Mouse (Mus musculus): Measurements from ENCODE around the gene Ttll5. TPM values are rescaled to one million over a fixed set of nuclear protein-coding genes. Genes with fewer than 3 reads are reported as not detected.
A peak's percentile ranks its signal among the peaks of the same experiment; 100 is the strongest.

Ttll5 gene
- total and polyA plus RNA-seq, 2 experiments from 2014 or later, result 10.4 to 15.9 TPM

DNA sequence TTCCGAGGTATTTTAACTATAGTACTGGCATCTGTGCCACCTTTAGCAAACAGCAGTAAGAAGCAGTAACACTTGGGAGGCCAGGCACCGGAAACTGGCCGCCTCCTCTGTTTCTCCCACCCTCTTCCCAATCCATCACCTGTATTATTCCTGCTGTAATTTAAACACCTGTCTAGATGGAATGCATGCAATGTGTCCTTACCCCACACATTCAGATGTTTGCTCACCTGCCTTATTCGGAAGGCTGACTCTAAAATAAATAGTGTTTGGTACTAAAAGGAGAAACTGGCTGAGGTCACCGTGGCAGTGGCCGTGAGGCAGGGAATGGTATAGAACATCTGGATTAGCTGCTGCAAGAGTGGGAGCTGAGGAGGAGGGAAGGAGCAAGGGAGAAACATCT, 125.9 kb downstream of the Ttll5 start:
- 96% methylated on average over 6 of the region's 6 CpGs for WGBS
- Histone ChIP-seq H3K27me3 (ENCODE audit: insufficient read depth, low read length) (no peaks in the 10 kb centered on the region), H3K9me3 (ENCODE audit: low read length) (no peaks in the 10 kb centered on the region), H3K4me2 (ENCODE audit: low read depth, low read length, poor library complexity, severe bottlenecking) (no peak overlapping the region), H3K9ac (replicated peaks; ENCODE audit: low read length, poor library complexity, severe bottlenecking) (no peak overlapping the region), H3K4me3 (ENCODE audit: low read depth, low read length) (no peak overlapping the region), H3K4me1 (ENCODE audit: insufficient read depth, low read length) (no peaks in the 10 kb centered on the region), H3K36me3 (ENCODE audit: insufficient read depth, low read length) (0 out of 2 replicates have a peak, but pooled peaks cover 4% of the 10 kb centered on the region), H3K27ac (ENCODE audit: low read depth, low read length) (no peak overlapping the region)
- no peak for TF ChIP-seq CTCF (IDR thresholded peaks at IDR 0.05)
- DNase-seq (ENCODE audit: low spot score), result no peak
- ATAC-seq (ENCODE audit: low FRiP score), result no peak

DNA sequence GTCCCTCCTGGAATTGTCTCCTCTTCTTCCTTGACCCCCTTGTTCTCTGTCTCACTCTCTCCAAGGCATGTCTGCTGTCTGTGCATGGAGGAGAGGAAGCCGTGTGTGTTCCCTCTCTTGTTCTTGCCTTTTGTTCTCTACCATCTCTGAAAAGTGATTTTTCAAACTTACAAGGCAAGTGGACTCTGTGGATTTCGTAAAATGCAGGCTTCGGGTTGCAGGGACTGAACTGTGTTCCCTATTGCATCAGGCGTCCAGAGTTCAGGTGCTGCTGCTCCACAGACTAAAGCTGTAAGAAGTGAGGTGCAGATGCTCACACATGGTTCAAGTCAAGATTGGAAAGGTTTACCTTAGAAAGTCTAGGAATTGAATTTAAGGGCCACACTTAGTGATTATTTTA, 126.6 kb downstream of the Ttll5 start:
- Histone ChIP-seq H3K4me3 (ENCODE audit: low read depth, low read length) (no peak overlapping the region), H3K27me3 (ENCODE audit: insufficient read depth, low read length) (no peaks in the 10 kb centered on the region), H3K9ac (replicated peaks; ENCODE audit: low read length, poor library complexity, severe bottlenecking) (no peak overlapping the region), H3K9me3 (ENCODE audit: low read length) (no peaks in the 10 kb centered on the region), H3K4me2 (ENCODE audit: low read depth, low read length, poor library complexity, severe bottlenecking) (no peak overlapping the region), H3K36me3 (ENCODE audit: insufficient read depth, low read length) (0 out of 2 replicates have a peak, but pooled peaks cover 4% of the 10 kb centered on the region), H3K4me1 (ENCODE audit: insufficient read depth, low read length) (no peaks in the 10 kb centered on the region), H3K27ac (ENCODE audit: low read depth, low read length) (no peak overlapping the region)
- no peak for TF ChIP-seq CTCF (IDR thresholded peaks at IDR 0.05)
- DNase-seq (ENCODE audit: low spot score) (no peak), ATAC-seq (ENCODE audit: low FRiP score) (no peak)
- 92% methylated on average over 4 of the region's 4 CpGs for WGBS

DNA sequence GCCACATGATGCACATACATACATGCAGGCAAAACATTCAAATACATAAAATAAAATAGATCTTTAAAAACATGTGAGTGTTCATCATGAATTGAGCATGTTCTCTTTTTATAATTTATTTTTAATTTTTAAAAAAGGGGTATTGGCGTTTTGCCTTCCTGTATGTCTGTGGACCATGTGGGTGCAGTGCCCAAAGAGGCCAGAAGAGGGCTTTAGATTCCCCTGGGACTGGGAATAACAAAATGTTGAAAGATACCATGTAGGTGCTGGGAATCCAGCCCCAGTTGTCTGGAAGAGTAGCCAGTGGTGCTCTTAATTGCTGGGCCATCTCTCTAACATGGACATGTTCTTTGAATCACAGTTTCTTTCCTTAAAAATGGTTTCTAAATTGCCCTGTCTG, 127.4 kb downstream of the Ttll5 start:
- no peak overlapping the region for H3K9ac ChIP-seq (replicated peaks; ENCODE audit: low read length, poor library complexity, severe bottlenecking)
- no peaks in the 10 kb centered on the region for H3K9me3 ChIP-seq (ENCODE audit: low read length)

GRCm38 (mm10) chr12:85952349-85952748, 127.9 kb downstream of the Ttll5 start:
- no peak overlapping the region for H3K4me2 ChIP-seq (ENCODE audit: low read depth, low read length, poor library complexity, severe bottlenecking)
- no peak overlapping the region for H3K4me3 ChIP-seq (ENCODE audit: low read depth, low read length)
- no peak overlapping the region for H3K9ac ChIP-seq (replicated peaks; ENCODE audit: low read length, poor library complexity, severe bottlenecking)
- no peaks in the 10 kb centered on the region for H3K9me3 ChIP-seq (ENCODE audit: low read length)
- H3K27ac ChIP-seq (ENCODE audit: low read depth, low read length), result no peak overlapping the region
- H3K36me3 ChIP-seq (ENCODE audit: insufficient read depth, low read length), result peaks cover 10% of the 10 kb centered on the region; the same call in 1 of the 2 replicates
- no peak for ATAC-seq (ENCODE audit: low FRiP score)
- no peaks in the 10 kb centered on the region for H3K4me1 ChIP-seq (ENCODE audit: insufficient read depth, low read length)
- no peak for DNase-seq (ENCODE audit: low spot score)
- no peak for TF ChIP-seq CTCF (IDR thresholded peaks at IDR 0.05)
- 95% methylated on average over 5 of the region's 5 CpGs for WGBS
- H3K27me3 ChIP-seq (ENCODE audit: insufficient read depth, low read length), result no peaks in the 10 kb centered on the region

More for the DNA sequence above, 127.4 kb downstream of the Ttll5 start:
- DNase-seq (ENCODE audit: low spot score) (no peak), ATAC-seq (ENCODE audit: low FRiP score) (no peak)
- WGBS, result 92% methylated on average over 1 of the region's 1 CpGs
- Histone ChIP-seq H3K27ac (ENCODE audit: low read depth, low read length) (no peak overlapping the region), H3K36me3 (ENCODE audit: insufficient read depth, low read length) (peaks cover 10% of the 10 kb centered on the region; the same call in 1 of the 2 replicates), H3K27me3 (ENCODE audit: insufficient read depth, low read length) (no peaks in the 10 kb centered on the region), H3K4me1 (ENCODE audit: insufficient read depth, low read length) (no peaks in the 10 kb centered on the region), H3K4me3 (ENCODE audit: low read depth, low read length) (no peak overlapping the region), H3K4me2 (ENCODE audit: low read depth, low read length, poor library complexity, severe bottlenecking) (no peak overlapping the region)
- peak; percentile 41 for TF ChIP-seq CTCF (IDR thresholded peaks at IDR 0.05)

DNA sequence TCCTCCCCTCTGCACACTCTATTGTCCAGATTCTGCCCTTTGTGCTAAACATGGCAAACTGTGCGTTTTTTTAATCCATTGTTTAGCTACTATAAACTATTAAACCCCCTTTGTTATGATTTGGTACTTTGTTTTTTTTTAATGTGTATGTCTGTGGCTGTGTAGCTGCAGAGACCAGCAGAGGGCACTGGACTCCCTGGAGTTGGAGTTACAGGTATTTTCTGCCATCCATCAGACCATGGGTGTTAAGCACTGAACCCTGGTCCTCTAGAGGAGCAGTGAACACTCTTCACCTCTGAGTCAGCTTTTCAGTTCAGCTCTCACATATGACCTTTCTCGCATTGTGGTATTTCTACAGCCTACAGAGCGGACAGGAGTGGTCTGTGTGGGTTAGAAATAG, 129.7 kb downstream of the Ttll5 start:
- H3K27ac ChIP-seq (ENCODE audit: low read depth, low read length), result no peak overlapping the region
- ATAC-seq (ENCODE audit: low FRiP score) (no peak), DNase-seq (ENCODE audit: low spot score) (no peak)
- H3K27me3 ChIP-seq (ENCODE audit: insufficient read depth, low read length), result no peaks in the 10 kb centered on the region
- H3K36me3 ChIP-seq (ENCODE audit: insufficient read depth, low read length), result peaks cover 10% of the 10 kb centered on the region; the same call in 1 of the 2 replicates
- 87% methylated on average over 3 of the region's 3 CpGs for WGBS
- no peaks in the 10 kb centered on the region for H3K4me1 ChIP-seq (ENCODE audit: insufficient read depth, low read length)
- H3K4me2 ChIP-seq (ENCODE audit: low read depth, low read length, poor library complexity, severe bottlenecking), result no peak overlapping the region
- H3K9ac ChIP-seq (replicated peaks; ENCODE audit: low read length, poor library complexity, severe bottlenecking), result no peak overlapping the region
- H3K4me3 ChIP-seq (ENCODE audit: low read depth, low read length), result no peak overlapping the region
- TF ChIP-seq CTCF (IDR thresholded peaks at IDR 0.05), result peak; percentile 58
- no peaks in the 10 kb centered on the region for H3K9me3 ChIP-seq (ENCODE audit: low read length)

GRCm38 (mm10) chr12:85955062-85955461, 130.6 kb downstream of the Ttll5 start:
- Histone ChIP-seq H3K36me3 (ENCODE audit: insufficient read depth, low read length) (peaks cover 7% of the 10 kb centered on the region; the same call in 1 of the 2 replicates), H3K4me1 (ENCODE audit: insufficient read depth, low read length) (no peaks in the 10 kb centered on the region), H3K4me2 (ENCODE audit: low read depth, low read length, poor library complexity, severe bottlenecking) (no peak overlapping the region), H3K27me3 (ENCODE audit: insufficient read depth, low read length) (no peaks in the 10 kb centered on the region), H3K9ac (replicated peaks; ENCODE audit: low read length, poor library complexity, severe bottlenecking) (no peak overlapping the region), H3K27ac (ENCODE audit: low read depth, low read length) (no peak overlapping the region), H3K4me3 (ENCODE audit: low read depth, low read length) (no peak overlapping the region), H3K9me3 (ENCODE audit: low read length) (no peaks in the 10 kb centered on the region)
- WGBS, result 77% methylated on average over 8 of the region's 8 CpGs
- no peak for TF ChIP-seq CTCF (IDR thresholded peaks at IDR 0.05)
- DNase-seq (ENCODE audit: low spot score) (no peak), ATAC-seq (ENCODE audit: low FRiP score) (no peak)

Data from midbrain, postnatal 0 days (tissue).